Mouse (Mus musculus): Measurements from ENCODE around the gene Gm3411.
"Not testable (repeated sequence)": the region's sequence is repeated elsewhere in the genome, so short reads cannot be mapped to it uniquely, and the experiment has no call there.

Gm3411 gene

GRCm38 (mm10) chr14:6286931-6287715 is at the start of gene Gm3411:
Gm3411 (minus strand) TSS chr14:6287250.
- DNase-seq (ENCODE audit: extremely low read depth, insufficient read length, low spot score), result not testable (repeated sequence)

GRCm38 (mm10) chr14:6304743-6305142 is 17.7 kb upstream of the Gm3411 start, which contains the start of gene Gm21103:
Gm21103 (minus strand) TSS chr14:6304843.
- DNase-seq (ENCODE audit: extremely low read depth, insufficient read length, low spot score), result not testable (repeated sequence)

- DNase-seq (ENCODE audit: extremely low read depth, insufficient read length, low spot score), result not testable (repeated sequence)
Measured at GRCm38 (mm10) chr14:6219192-6219591, 67.9 kb downstream of the Gm3411 start, which contains the start of gene Gm21560. Gm21560 (minus strand) TSS chr14:6219292.
